Comparison of ENCODE assay signal across 8 mouse cellular contexts in genomic region chr6:91616541-91616940, GRCm38 (mm10).
DNase-seq lines count a peak whose midpoint lies in the region; ATAC-seq lines count a peak whose summit lies in the region.

No protein-coding gene starts in this region.

- 36% methylated on average over 7 of the region's 7 CpGs for WGBS in midbrain, embryonic 14.5 days

- DNase-seq in thymus, postnatal 14 days = peak; percentile 13
- no peak for DNase-seq in thymus, adult 18-20 months
- DNase-seq in frontal cortex, postnatal 10 days (ENCODE audit: low spot score in 2 of 2) = peak; percentile 37 to 50
- peak; percentile 50 to 60 for DNase-seq in left cerebral cortex, postnatal 10 days (ENCODE audit: extremely low spot score in 1 of 2, low spot score in 2 of 2)
- DNase-seq in midbrain, embryonic 14.5 days = peak; percentile 69
- no peak for DNase-seq in spleen, adult 12 weeks (ENCODE audit: low spot score)
- no peak for DNase-seq in urinary bladder, postnatal 4 days (ENCODE audit: low spot score in 2 of 2)

- intact Hi-C loops in left cerebral cortex, postnatal 10 days (cut with DNase I) = no loop called here

- H3K9me3 ChIP-seq in midbrain, embryonic 14.5 days (ENCODE audit: control insufficient read depth, low read length) = 0 out of 2 replicates have a peak, but pooled peaks cover 3% of the 10 kb centered on the region

- peaks cover 19% of the 10 kb centered on the region for H3K4me1 ChIP-seq in midbrain, embryonic 14.5 days (ENCODE audit: control insufficient read depth, insufficient read depth, low read length)

- no peaks in the 10 kb centered on the region for H3K27me3 ChIP-seq in midbrain, embryonic 14.5 days (ENCODE audit: control insufficient read depth, insufficient read depth, low read length)

- H3K27ac ChIP-seq in midbrain, embryonic 14.5 days (replicated peaks; ENCODE audit: low read depth, low read length) = peak overlapping the region; percentile 92

- H3K4me3 ChIP-seq in midbrain, embryonic 14.5 days (replicated peaks; ENCODE audit: low read depth, low read length) = peak overlapping the region; percentile 34

- H3K36me3 ChIP-seq in midbrain, embryonic 14.5 days (ENCODE audit: control insufficient read depth, insufficient read depth, low read length) = no peaks in the 10 kb centered on the region

- H3K9ac ChIP-seq in midbrain, embryonic 14.5 days (replicated peaks; ENCODE audit: low read length) = peak overlapping the region; percentile 64

- peak overlapping the region; percentile 68 for H3K4me2 ChIP-seq in midbrain, embryonic 14.5 days (ENCODE audit: low read length)

- ATAC-seq in midbrain, embryonic 14.5 days (ENCODE audit: low FRiP score, low TSS enrichment) = no peak; the same call in 1 of the 2 replicates
- ATAC-seq in megakaryocyte-erythroid progenitor cell, adult 5-6 weeks (replicated peaks; ENCODE audit: low FRiP score, low TSS enrichment, poor library complexity, severe bottlenecking) = no peak

Comparison
In these comparisons a context has a peak if more than half of its experiments do, and no peak if none do; other contexts are left out.
1. DNase-seq: peak in thymus, postnatal 14 days (single experiment), frontal cortex, postnatal 10 days (2 of 2), left cerebral cortex, postnatal 10 days (2 of 2) and midbrain, embryonic 14.5 days (single experiment); none in thymus, adult 18-20 months (0 of 2), spleen, adult 12 weeks (single experiment) and urinary bladder, postnatal 4 days (0 of 2).